Mouse (Mus musculus) cerebellum, postnatal 10 days (tissue): Measurements from ENCODE around the gene Vmn2r19.
"Not testable (repeated sequence)": the region's sequence is repeated elsewhere in the genome, so short reads cannot be mapped to it uniquely, and the experiment has no call there.

Experiments
- DNase-seq, 2 experiments: peaks; one replicate each; pipeline ENCODE4 v3.0.0; 2021; ENCODE audit warnings: mixed read lengths in 2 of 2

Vmn2r19 gene

GRCm38 (mm10) chr6:123308033-123308432, at the start of gene Vmn2r19:
Vmn2r19 (plus strand) TSS chr6:123308333.
- no peak for DNase-seq

GRCm38 (mm10) chr6:123258946-123259345, 49.2 kb upstream of the Vmn2r19 start:
- no peak for DNase-seq

- DNase-seq, result no peak
These were observed 48.1 kb upstream of the Vmn2r19 start for GRCm38 (mm10) chr6:123259889-123260603.

DNA sequence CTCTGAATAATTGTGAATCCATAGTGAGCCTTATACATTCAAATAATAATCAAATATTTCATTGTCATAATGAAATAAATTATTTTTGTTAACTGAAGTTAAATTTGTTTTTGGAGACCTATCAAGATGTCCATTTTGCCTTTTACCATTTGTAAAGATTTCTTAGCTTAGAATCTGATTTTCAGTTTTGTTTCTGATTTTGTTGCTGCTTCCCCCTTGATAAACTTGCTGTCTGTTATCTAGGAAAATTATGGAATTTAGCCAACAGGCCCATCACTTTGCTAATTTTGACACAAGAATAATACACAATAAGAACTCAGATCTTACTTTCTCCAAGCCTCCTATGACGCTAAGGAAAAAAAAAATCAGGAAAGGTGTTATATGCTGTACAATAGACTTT, 47.3 kb upstream of the Vmn2r19 start:
- DNase-seq, result no peak

- no peak for DNase-seq
These were observed 46.5 kb upstream of the Vmn2r19 start, which contains the start of gene Clec4d for GRCm38 (mm10) chr6:123261555-123262161. Clec4d (plus strand) TSS chr6:123262111.

DNA sequence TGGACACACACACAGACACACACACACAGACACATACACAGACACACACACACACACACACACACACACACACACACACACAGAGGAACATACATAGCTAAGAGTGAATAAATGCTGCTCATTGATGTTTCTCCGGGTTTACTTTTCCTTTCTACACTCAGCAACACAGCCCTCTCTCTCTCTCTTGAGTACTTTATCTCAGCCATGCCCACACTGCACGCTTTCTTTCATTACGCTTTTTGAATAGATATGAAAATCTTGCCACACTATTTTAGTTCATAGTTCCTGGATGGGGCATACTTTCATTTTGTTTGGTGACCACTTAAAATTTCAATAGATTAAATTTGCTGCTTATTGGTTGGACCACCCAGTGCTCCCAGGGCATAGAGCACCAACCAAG, 43.9 kb upstream of the Vmn2r19 start:
- DNase-seq, result no peak

DNA sequence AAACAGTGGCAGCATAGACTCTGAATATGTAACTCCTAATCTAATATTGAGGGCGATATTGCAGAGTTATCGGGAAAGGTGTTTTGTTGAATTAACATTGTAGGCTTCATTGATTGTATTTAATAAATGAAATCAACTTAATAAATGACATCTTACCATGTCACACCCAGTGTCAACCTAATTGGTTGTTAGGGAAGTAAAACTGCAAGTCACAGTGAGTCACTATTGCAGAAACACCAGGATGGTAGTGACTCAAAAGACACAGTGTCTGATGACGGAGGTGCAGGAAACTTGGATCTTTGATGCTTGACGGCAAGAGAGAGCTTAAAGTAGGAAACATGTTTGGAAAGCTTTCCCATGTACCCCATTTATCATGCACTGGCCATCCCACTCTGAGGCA, 42.3 kb upstream of the Vmn2r19 start:
- DNase-seq, result no peak

DNA sequence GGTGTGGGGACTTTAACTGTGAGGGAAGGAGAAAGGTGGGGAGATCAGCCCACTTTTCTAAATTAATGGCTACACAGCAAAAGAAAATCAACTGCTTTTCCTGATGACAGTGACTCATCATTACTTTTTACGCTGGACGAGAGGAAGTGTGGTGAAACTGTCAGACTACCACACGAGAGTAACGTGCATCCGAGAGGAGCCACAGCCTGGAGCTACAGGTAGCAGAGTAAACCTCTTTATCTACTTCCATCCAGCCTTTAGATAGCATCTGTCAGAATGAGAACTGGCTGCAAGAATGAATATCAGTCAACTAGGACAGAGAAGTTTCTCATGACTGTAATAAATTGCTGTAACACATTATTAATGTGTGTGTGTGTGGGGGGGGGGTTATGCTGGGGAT, 41.2 kb upstream of the Vmn2r19 start:
- DNase-seq, result no peak

- no peak for DNase-seq
These were observed 28.7 kb upstream of the Vmn2r19 start for GRCm38 (mm10) chr6:123279443-123279842.

DNA sequence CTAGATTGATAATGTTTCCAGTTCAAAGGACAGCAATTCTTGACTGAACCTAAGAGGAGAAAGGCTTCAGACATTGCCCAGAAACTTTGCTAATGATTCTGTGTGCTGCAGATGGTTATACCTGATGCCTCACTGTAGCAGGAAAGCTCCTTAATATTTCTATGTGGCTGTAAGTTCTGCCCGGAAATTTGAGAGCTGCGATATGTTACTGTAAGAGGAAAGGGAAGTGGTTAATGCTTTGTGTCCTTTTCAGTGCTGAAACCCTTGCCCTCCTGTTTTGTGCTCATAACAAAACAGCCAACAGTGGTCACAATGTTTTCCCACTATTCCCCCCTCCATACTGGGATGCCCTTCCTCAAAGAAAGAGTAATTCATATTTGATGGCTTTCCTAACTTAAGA, 21.8 kb upstream of the Vmn2r19 start:
- no peak for DNase-seq

- DNase-seq, result no peak
These were observed 19.2 kb upstream of the Vmn2r19 start for GRCm38 (mm10) chr6:123288931-123289330.

GRCm38 (mm10) chr6:123289753-123290152, 18.4 kb upstream of the Vmn2r19 start, which contains the start of gene Clec4e:
Clec4e (minus strand) TSS chr6:123289870.
- DNase-seq, result no peak

DNA sequence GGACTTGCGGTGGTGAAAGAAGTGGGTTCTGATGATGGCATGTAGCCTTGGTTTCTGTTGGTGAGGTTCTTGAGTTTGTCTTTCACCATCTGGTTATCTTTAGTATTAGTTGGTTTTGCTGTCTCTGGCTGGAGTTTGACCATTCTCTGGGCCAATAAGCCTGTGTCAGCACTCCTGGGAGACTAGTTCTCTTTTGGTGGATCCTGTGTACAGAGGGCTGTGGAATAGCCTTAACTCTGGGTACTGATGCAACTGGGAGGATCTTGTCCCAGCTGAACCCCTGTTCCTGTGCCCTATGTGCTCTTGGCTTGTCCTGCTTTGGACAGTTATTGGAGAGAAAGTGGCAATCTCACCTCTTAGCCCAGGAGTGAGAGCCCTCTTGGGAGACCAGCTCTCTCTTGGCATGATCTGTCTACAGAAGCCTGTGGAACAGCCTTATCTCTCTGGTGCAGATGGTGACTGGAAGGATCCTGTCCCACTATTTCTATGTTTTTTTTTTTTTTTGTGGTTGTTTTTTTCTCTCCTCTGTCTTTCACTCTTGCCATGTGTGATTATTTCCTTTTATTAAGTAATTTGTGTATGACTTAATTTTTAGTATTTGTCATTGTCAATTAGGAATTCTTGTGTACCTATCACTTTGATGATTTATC, 15.3 kb upstream of the Vmn2r19 start:
- DNase-seq, result no peak

DNA sequence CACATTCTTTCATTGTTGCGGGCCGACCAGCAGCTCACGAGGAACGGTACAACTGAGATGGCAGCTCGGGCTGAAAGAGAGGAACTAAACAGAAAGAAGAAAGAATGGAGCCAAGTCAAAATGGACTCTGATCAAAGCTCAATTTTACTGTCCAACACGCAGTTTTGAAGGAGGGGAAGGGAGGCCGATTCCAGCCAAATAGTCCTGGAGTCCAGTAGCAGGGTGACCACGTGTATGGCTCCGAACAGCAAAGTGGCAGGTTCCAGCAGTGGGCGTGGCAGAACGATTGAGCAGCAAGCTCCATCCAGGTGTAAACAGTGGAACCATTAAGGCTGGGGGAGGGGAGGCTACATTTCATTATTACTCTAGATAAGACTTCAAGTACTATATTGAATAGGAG, 14.6 kb upstream of the Vmn2r19 start:
- not testable (repeated sequence) for DNase-seq

DNA sequence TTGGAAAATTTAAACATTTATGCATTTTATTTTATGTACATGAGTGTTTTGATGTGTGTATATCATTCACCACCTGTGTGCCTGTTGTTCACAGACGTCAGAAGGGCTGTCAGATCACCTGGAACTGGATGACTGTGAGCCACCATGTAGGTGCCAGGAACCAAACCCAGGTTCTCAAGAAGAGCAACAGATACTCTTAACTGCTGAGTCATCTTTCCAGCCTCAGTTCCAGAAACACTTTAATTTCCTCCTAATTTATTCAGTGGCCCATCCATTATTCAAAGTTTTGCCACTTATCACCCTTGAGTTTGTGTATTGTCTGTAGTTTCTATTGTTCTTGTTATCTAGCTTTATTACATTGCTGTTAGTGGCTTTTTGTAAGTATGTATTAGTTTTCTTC, 11.4 kb upstream of the Vmn2r19 start:
- no peak for DNase-seq

DNA sequence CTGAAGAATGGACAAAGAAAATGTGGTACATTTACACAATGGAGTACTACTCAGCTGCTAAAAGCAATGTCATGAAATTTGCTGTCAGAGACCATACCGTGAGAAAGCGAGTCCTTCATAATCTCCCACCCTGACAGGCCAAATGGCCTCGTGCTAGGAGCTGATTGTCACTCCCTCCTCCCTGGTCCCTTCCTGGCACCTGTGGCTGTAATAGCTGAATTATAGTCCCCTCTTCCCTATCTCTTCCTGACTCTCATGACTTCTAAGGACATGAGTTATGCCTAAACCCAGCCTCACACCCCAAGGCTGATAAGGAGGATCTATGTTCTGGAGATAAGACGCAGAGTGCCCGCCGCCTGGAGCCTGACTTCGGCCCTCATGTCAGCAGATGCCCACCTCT, 1.8 kb upstream of the Vmn2r19 start:
- not testable (repeated sequence) for DNase-seq

DNA sequence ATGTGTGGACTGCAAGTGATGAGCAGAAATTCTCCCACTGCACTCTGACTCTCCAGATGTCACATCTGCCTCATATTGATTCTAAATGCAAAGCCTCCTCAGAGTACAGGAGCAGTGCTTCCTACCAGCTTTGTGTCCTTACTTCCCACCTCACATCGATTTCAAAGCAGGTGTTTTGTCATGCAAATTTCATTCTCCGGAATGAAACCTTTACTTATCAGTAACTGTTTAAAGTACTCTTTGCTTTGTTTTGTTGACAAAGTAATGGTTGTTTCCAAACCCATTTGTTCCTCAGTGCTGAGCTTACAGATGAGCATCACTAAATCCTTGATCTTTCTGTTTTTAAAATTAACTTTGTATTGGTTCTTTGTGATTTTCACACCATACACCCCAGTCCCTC, 24.4 kb downstream of the Vmn2r19 start:
- DNase-seq, result no peak

GRCm38 (mm10) chr6:123340093-123340492, 32.0 kb downstream of the Vmn2r19 start:
- peak; percentile 0 to 1 for DNase-seq

GRCm38 (mm10) chr6:123346141-123346540, 38.0 kb downstream of the Vmn2r19 start:
- DNase-seq, result no peak
